Mouse (Mus musculus) heart, adult 10 weeks (tissue): Measurements from ENCODE around the gene Atcay. TPM values are rescaled to one million over a fixed set of nuclear protein-coding genes. Genes with fewer than 3 reads are reported as not detected.

Source experiments
- polyA plus RNA-seq: library from polyadenylated mRNA; stranded (reverse); fragments of 350-450 nt; fragmentation: Illumina TruSeq; extraction: RNeasy Lipid Tissue Mini Kit (QIAGEN cat#74804); gene quantifications from one replicate; pipeline ENCODE4 v1.2.3, GENCODE M21; 2014; ENCODE audit warnings: low read depth, low replicate concordance

Gene Atcay
- not detected for polyA plus RNA-seq

DNA sequence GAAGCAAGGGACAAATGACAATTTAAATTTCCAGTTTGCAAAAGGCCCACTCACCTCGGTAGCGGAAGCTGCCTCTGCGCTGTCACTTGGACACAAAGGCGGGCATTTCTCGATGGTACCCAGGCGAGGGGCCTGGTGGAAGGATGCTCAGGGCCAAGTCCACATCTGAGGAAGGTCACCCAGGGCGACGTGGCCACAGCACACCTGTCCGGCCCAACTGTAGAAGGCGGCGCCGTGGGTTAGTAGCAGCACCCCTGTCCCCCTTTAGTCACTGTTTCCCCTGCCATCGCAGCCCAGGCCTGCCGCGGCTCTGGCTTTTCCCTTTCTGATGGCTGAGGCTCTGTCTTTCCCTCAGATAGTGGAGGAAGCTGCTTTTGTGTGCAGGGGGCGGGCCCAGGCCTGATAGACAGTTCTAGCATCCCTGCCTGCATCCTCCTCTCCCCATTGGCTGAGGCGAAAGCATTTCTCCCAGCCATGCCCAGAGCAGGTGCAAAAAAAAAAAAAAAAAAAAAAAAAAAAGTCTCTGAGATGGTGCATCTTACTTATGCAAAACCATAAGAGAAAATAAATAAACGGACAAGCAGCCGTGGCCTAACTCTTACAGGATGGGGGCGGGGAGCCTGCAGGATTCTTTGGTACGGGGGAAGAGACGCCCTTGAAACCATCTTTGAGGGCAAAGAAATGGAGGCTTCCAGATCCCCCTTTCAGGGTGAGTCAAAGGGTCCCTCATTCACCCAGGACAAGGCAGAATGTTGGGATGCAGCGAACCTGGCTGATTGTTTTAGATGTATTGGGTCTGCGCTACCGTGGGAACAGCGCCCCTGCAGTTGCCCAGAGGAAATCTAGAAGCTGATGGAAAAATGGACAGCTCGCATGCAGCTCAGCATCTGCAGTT lies at the start of gene Atcay:
Atcay (minus strand) TSS at position 396 of the 895 bp plus-strand sequence.

GRCm38 (mm10) chr10:81266211-81267105 lies 35.8 kb upstream of the Atcay start, which contains the start of the genes Mrpl54 and Apba3:
Gene Mrpl54, minus strand, starts transcription at chr10:81266934.
Gene Apba3, plus strand, starts transcription at chr10:81266960.

DNA sequence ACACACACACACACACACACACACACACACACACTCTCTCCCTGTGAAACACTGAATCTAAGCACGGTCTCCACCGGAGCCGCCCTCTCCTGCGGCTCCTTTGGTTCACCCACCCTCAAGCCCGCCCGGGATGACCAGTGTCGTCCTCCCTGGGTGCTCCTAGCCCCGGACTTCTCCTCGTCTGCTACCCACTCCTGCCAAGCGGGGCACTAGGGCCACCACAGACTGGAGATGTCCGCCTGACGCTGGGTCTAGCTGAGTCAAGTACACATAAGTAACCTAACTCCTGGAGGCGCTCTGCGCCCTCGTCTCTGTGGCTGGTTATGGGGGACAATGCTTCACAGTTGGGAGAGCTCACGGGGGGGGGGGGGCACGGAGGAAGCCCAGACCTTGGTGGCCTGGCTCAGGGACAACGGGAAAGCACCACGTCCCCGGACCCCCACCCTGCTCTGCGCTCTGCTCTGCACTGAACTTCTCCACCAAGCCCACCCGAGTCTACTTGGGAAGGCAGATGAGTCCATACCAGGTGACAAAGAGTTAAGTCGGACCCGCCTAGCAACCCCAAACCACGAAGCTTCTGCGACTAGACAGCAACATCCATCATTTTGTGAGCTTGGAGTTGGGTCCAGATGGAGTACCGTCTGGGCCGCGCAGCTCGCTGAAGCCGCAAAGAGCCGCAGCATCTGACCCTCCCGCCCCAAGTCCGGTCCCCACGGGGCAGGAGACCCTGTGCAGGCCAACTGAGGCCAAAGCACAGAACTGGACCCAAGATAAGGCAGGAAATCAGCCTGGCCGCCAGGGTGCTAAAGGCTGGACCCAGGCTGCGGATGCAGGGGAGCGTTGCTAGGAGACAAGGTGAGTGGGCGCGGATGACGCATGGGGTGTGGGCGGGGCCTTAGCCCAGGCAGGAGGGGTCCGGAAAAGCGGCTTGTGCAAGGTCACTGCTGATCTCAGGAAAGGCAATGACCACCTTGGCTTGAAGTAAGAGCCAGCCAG lies 22.1 kb upstream of the Atcay start, which contains the start of gene Matk:
Matk (plus strand) TSS at position 512 of the 996 bp plus-strand sequence.

GRCm38 (mm10) chr10:81232580-81233225 lies 2.1 kb upstream of the Atcay start, which contains the start of gene Zfr2:
Gene Zfr2, plus strand, starts transcription at chr10:81233155.

DNA sequence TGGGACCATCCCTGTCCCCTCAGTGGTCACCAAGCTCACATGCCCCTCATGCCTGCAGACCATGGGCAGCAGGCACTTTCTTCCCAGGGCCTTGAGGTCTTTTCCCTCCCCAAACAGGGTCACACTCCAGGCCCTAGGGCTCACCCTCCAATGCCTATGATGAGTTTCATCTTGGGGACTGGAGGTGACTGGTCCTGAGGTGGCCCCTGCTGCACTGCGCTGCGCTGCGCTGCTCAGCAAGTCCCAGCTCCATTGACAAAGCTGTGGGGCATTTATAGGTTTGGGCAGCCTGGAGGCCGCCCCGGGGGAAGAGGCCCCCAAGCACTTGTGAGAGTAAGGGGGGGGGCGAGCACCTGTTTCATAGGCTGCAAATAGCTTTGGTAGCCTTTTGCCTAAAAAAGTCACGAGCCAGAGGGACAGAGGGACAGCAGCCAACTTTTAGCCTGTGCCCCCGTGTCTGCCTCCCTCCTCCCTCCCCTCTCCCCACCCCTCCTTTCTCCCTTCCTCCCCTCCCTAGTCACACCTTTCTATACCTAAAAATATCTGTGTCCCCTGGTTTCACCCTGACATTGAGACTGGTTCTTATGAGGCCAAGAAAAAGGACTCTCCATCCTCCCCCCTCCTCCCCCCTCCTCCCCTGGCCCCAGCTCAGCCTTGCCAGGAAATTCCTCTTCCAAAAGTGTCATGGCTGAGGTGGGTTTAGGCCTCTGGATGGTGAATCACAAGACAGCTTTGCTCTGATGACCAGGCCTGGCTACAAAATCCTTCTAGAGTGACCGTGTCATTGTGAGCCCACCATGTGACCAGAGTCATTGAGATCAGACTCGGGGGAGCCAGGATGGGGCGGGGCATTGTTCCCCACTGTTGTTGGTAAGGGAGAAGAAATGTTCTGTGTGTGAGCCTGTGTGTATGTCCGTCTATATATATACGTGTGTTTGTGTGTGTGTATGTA lies 28.6 kb downstream of the Atcay start, which contains the start of gene Nmrk2:
Nmrk2 (minus strand) TSS at position 245 of the 952 bp plus-strand sequence.

DNA sequence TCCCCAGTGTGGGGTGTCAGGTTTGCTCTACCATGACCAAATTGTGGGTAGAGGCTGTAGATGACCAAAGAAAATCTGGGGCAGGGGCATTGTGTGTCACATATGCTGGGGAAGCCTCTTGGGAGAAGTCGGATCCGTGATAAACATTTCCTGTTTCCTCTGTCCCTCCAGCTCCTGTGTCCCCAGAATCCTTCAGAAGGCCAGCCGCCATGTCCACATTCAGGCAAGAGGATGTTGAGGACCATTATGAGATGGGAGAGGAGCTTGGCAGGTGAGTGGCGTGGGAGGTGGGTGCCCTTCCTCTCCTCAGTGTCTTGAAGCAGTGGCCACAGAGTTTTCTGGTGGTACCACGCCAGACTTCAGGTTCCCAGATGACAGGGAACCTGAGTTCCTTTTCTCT lies 46.8 kb downstream of the Atcay start, which contains the start of gene 4930442H23Rik:
4930442H23Rik (minus strand) TSS at position 45 of the 400 bp plus-strand sequence.

DNA sequence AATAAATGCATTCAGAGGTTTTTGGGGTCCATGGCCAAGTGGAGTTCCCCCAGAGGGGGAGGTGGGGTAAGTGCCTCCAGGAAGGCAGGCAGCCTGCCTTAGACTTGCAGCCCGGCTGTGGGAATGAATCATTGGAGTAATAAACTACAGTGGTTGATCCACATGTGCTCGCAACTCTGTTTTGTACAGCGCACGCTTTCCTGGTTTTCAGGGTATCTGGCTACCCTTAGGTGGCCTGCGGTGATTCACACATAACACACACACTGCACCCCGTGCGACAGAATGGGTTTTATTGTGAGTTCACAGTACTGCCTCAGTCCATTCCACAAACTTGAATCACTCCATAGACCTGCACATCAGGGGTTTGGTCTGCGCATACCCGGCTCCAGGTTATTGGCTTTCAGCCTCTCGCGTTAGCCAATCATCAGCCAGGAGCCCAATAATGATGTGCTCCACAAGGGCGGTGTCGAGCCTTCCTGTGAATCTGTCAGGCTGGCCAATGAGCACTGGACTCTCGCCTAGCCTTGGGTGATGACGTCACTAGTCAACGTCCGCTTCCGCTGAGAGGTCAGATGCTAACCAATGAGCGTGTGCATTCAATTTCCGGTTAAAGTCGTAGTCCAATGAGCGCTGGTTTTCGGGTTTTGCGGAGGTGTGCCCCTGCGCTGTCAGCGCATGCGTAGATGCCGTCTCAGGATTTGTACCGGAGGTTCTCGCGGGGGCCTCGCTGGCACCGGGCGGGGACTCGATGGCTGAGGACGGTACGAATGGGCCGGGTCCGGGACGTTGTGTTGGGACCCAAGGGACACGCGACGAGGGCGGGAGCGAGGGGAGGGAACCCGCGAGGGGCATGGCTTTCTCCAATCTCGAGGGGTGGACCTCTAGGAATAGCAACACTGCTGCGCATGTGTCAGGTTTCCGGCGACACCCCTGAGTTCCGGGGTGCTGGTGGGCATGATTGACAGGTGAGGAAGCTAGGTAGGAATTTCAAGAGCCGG lies 48.0 kb downstream of the Atcay start, which contains the start of gene Dapk3:
Dapk3 (plus strand) TSS at position 670 of the 998 bp plus-strand sequence.

GRCm38 (mm10) chr10:81176466-81177271 lies 54.0 kb downstream of the Atcay start, which contains the start of gene Eef2:
Gene Eef2, plus strand, starts transcription at chr10:81176631.

DNA sequence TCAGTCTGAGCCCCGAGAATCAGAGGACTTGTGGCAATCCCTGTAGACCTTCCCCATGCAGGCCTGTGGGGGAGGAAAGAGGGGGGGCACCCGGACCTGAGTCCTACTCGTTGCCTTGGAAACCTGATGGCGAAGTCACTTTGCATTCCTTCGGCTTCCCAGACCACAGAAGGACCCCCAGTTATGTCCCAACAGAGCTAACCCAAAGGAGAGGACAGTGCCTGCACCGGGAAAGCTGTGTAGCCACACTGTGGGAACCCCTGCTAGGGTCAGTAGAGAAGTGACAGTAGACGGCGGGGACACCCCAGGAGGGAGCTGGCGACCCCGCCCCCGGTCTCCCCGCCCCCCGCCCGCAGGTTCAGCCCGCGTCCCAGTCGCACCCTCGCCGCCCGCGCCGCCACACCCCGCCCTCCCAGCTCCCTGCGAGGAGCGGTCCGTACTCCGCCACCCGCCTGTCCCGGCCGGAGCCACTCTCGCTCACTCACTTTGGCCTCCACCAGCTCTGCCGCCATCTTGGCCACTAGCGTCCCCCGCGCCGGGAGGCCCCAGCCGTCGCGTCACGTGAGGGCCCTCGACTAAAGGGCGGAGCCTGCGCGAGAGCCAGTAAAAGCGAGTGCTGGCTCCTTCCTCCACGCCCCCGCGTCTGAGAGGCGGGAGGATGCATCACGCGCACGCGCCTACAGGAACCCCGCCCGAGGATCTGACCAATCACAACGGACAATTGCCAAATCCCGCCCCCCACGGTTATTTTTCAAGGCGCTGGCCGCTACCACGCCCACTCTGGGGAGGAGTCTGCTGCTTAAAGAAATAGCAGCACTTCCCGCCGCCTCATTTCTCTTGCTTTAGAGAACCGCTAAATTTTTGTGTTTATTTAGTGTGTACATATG lies 63.2 kb downstream of the Atcay start, which contains the start of gene Pias4:
Pias4 (minus strand) TSS at position 724 of the 887 bp plus-strand sequence.

Other genes with a start within 250 kb of the Atcay start
- gene Gng7, start 215.9 kb downstream of the Atcay start, polyA plus RNA-seq: 0.99 TPM
- gene Diras1, start 205.2 kb downstream of the Atcay start, polyA plus RNA-seq: not detected
- gene Slc39a3, start 193.4 kb downstream of the Atcay start, polyA plus RNA-seq: 13.6 TPM
- gene Sgta, start 170.7 kb downstream of the Atcay start, polyA plus RNA-seq: 90.2 TPM
- 12.6 TPM for gene Thop1, start 160.8 kb downstream of the Atcay start, polyA plus RNA-seq
- gene Creb3l3, start 132.0 kb downstream of the Atcay start, polyA plus RNA-seq: 0.26 TPM
- 88.4 TPM for gene Map2k2, start 124.9 kb downstream of the Atcay start, polyA plus RNA-seq
- 17.1 TPM for gene Zbtb7a, start 95.6 kb downstream of the Atcay start, polyA plus RNA-seq
- gene Pias4, start 62.9 kb downstream of the Atcay start, polyA plus RNA-seq: 17.0 TPM
- gene Eef2, start 54.2 kb downstream of the Atcay start, polyA plus RNA-seq: 1,037 TPM
- gene Dapk3, start 47.8 kb downstream of the Atcay start, polyA plus RNA-seq: 33.0 TPM
- gene 4930442H23Rik, start 47.0 kb downstream of the Atcay start, polyA plus RNA-seq: not detected
- 4.1 TPM for gene Nmrk2, start 28.8 kb downstream of the Atcay start, polyA plus RNA-seq
- gene Zfr2, start 2.3 kb upstream of the Atcay start, polyA plus RNA-seq: 3.0 TPM
- 0.47 TPM for gene Matk, start 22.1 kb upstream of the Atcay start, polyA plus RNA-seq
- 123 TPM for gene Mrpl54, start 36.1 kb upstream of the Atcay start, polyA plus RNA-seq
- gene Apba3, start 36.1 kb upstream of the Atcay start, polyA plus RNA-seq: 90.2 TPM
- gene Tjp3, start 60.7 kb upstream of the Atcay start, polyA plus RNA-seq: not detected
- gene Pip5k1c, start 62.1 kb upstream of the Atcay start, polyA plus RNA-seq: 26.5 TPM
- gene Cactin, start 90.3 kb upstream of the Atcay start, polyA plus RNA-seq: 15.5 TPM
- gene Tbxa2r, start 97.9 kb upstream of the Atcay start, polyA plus RNA-seq: 2.3 TPM
- 3.9 TPM for gene Gipc3, start 112.4 kb upstream of the Atcay start, polyA plus RNA-seq
- gene Hmg20b, start 119.6 kb upstream of the Atcay start, polyA plus RNA-seq: 47.1 TPM
- 6.7 TPM for gene Mfsd12, start 126.7 kb upstream of the Atcay start, polyA plus RNA-seq
- not detected for gene 4930404N11Rik, start 135.0 kb upstream of the Atcay start, polyA plus RNA-seq
- 21.5 TPM for gene Fzr1, start 147.7 kb upstream of the Atcay start, polyA plus RNA-seq
- gene Dohh, start 153.6 kb upstream of the Atcay start, polyA plus RNA-seq: 54.8 TPM
- gene Gm48551, start 153.6 kb upstream of the Atcay start, polyA plus RNA-seq: 2.0 TPM
- gene Gm48552, start 158.2 kb upstream of the Atcay start, polyA plus RNA-seq: not detected
- 6.5 TPM for gene Smim24, start 162.2 kb upstream of the Atcay start, polyA plus RNA-seq
- 69.1 TPM for gene Nfic, start 224.8 kb upstream of the Atcay start, polyA plus RNA-seq